Mouse (Mus musculus) megakaryocyte, embryonic 14.5 days (primary cell): ENCODE measurements around the gene Lrr1.

Source experiments
- FLI1 ChIP-seq: IDR thresholded peaks from 2 replicates; pipeline ENCODE4 v1.6.1; 2012; ENCODE audit warnings: low read length, inconsistent platforms, mixed read lengths
- GATA1 ChIP-seq: IDR thresholded peaks from 3 replicates; pipeline ENCODE4 v1.6.1; 2012; ENCODE audit warnings: mixed read lengths, low read length, inconsistent platforms, borderline replicate concordance

DNA sequence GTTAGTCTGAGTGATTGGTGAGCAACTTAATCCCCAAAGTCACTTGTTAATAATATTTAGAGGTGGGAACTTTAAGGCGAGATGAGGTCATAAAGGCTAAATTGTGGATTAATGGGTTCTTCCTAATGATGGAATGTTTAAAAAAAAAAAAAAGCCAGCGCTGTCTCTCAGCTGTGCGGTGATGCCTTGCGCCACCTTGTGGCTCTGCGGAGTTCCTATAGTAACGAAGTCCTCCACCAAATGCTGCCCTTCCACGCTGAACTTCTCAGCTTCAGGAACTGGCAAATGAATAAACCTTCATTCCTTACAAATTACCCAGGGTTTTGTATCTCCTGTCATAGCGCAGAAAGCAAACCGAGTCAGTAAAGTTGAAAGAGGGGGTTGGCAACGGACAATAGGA is 36.6 kb upstream of the Lrr1 start:
- TF ChIP-seq GATA1 (no peak), FLI1 (no peak)
